Mouse (Mus musculus): ENCODE measurements at regions not wholly inside any gene's neighbourhood (a gene's known extent, or its start where the extent isn't known, plus 50 kb on each side); places are given as distances from the start of the nearest gene placed in this dataset.

- DNase-seq (ENCODE audit: low spot score in 2 of 2), result no peak
These were observed 143.3 kb upstream of the Fndc3a start for GRCm38 (mm10) chr14:72853104-72853503.

GRCm38 (mm10) chr14:72850884-72851283 is 141.1 kb upstream of the Fndc3a start:
- DNase-seq (ENCODE audit: low spot score in 2 of 2), result no peak

DNA sequence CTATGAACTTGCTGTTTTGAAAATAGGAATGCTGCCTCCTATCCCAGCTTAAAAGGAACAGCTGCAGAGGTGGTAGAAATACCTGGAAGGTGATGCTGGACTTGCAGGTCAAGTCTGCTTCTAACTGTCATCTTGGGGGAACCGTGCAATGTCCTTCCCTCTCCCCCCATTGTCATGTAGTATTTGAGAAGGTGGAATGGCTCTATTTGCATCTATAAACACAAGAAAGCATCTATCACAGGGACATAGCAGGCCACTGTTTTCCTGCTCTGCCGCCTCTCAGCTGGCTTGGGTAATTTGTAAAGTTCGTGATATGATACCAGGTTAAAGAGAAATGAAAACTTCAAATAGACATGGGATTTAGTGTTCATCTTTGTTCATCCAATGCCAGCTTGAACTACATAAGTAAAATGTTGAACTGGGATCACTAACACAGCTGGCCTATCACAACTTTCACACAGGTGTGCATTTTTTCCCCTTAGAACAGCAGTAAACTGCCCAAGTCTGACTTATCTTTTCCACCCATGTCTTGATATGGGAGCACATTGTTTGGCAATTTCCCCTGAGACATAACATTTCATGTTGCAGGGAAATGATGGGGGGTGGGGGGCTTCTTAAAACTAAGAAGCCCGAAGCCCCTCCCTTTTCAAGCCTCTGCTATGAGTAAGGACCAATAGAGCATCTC is 138.6 kb upstream of the Fndc3a start:
- DNase-seq (ENCODE audit: low spot score in 2 of 2), result no peak

- DNase-seq (ENCODE audit: low spot score in 2 of 2), result no peak
These were observed 137.7 kb upstream of the Fndc3a start for GRCm38 (mm10) chr14:72847466-72847865.

GRCm38 (mm10) chr14:72845621-72846440 is 136.0 kb upstream of the Fndc3a start:
- no peak for DNase-seq (ENCODE audit: low spot score in 2 of 2)

DNA sequence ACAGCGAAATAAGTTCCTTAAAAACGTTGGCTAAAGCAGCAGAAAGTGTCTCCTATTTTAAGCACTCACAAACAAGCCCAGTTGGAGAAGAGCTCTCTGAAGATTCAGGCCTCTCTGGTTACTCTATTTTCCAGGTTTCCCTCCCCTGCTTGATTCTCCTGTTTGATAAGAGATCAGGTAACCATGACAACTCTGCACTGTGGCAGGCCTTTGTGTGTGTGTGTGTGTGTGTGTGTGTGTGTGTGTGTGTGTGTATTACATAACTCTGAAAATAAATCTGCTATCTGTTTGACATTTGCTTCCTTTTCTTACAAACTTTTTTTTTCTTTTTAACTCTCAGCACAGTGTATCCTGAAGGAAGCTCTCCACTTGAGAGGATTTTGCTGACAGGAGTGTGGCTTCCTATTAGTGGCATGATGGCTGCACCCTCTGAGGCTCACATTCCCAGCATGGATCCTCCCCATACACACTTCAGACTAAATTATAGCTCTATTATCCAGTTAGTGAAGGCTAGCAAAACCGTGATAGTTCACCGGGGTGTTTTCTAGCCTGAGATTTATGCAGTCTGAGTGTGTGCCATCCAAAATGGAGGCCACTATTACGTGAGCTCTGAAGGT is 135.1 kb upstream of the Fndc3a start:
- DNase-seq (ENCODE audit: low spot score in 2 of 2), result peak in 1 of 2 experiments; percentile 11

GRCm38 (mm10) chr14:72841753-72842152 is 131.9 kb upstream of the Fndc3a start:
- no peak for DNase-seq (ENCODE audit: low spot score in 2 of 2)

DNA sequence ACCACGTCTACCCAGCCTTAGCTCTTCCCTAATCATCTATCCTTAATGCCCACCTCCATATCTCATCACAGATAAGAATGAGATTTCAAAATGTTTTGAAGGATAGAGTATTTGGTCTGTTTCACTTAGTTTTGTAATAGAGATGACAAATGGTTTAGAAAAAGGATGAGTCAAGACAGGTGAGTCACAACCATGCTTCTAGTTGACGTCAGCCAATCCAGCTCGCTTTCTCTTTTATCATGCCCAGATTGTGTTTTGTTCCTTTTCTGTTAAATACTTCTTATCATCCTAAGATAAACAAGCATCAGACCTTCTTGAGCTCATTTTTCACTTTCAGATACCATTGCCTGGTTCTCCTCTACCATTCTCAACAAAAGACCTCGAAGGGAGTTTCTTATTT is 125.4 kb upstream of the Fndc3a start:
- no peak for DNase-seq (ENCODE audit: low spot score in 2 of 2)

GRCm38 (mm10) chr14:72829261-72829660 is 119.5 kb upstream of the Fndc3a start:
- DNase-seq (ENCODE audit: low spot score in 2 of 2), result no peak

DNA sequence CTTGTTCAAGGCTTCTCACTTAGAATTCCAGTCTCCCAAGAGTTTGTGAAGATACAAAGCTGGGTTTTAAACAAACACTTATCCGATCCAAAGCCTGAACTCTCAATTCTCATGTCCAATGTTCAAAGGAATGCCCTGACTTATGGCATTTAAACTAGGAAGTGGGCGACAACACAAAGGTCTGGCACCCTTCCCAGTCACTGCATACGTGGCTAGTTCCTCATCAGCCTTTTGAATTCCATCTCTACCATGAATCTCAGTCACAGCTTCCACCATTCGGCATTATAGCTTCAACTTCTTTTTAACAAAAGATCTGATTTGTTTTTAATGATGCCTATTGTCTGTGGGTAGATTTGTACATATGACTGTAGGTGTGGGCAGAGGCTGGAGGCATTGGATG is 115.7 kb upstream of the Fndc3a start:
- DNase-seq (ENCODE audit: low spot score in 2 of 2), result no peak

- peak in 1 of 2 experiments; percentile 13 for DNase-seq (ENCODE audit: low spot score in 2 of 2)
These were observed 112.4 kb upstream of the Fndc3a start for GRCm38 (mm10) chr14:72822231-72822615.

DNA sequence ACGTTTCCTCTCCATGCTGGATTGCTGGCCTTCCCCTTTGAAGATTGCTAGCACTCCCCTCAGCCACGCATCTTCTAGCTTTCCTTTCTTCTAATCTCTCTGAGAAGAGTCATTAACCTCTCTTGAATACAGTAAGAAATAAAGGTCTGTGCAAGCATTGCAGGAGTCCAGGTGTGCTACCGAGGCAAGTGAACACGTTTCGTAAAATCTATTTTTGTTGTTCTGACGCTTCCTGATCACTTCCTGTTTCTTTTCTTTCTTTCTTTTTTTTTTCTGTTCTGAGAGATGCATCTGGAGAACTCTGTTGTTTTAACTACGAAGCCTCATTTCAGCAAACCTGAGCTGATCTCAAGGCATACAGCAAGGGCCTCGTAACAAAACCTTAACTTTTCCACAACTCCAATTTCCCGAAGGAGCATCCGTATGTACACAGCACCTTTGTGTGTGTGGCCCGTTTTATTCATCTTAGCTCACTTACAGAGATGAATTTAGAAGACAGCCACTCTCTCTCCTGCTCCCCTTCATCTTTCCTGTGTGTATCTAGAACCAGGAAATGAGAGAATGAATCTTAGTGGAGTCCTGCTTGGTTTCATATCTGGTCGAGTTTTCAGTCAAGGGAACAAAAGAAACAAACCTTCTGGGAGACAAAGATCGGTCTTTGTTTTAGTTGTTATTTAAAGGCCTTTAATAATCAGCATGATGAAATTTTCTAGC is 111.9 kb upstream of the Fndc3a start:
- DNase-seq (ENCODE audit: low spot score in 2 of 2), result no peak

DNA sequence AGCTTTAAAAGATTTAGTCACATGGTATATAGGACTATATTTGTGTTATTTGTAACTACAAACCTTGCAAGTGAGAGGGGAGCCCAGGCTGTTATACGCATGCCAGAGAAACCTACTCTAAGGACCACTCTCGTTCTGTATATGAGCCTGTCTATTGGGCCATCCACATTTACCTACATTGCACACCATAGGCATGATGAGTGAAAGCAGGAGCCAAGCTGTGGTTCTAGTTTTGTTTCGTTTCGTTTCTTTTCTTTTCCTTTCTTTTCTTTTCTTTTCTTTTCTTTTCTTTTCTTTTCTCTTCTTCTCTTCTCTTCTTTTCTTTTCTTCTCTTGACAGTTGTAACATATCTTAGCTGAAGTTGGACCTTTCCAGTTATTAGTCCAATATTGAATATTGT is 109.2 kb upstream of the Fndc3a start:
- no peak for DNase-seq (ENCODE audit: low spot score in 2 of 2)

- DNase-seq (ENCODE audit: low spot score in 2 of 2), result peak in 1 of 2 experiments; percentile 9
These were observed 108.0 kb upstream of the Fndc3a start for GRCm38 (mm10) chr14:72817764-72818163.

- DNase-seq (ENCODE audit: low spot score in 2 of 2), result peak; percentile 6 to 12
These were observed 107.0 kb upstream of the Fndc3a start for GRCm38 (mm10) chr14:72816847-72817246.

GRCm38 (mm10) chr14:72809138-72809537 is 99.3 kb upstream of the Fndc3a start:
- no peak for DNase-seq (ENCODE audit: low spot score in 2 of 2)

DNA sequence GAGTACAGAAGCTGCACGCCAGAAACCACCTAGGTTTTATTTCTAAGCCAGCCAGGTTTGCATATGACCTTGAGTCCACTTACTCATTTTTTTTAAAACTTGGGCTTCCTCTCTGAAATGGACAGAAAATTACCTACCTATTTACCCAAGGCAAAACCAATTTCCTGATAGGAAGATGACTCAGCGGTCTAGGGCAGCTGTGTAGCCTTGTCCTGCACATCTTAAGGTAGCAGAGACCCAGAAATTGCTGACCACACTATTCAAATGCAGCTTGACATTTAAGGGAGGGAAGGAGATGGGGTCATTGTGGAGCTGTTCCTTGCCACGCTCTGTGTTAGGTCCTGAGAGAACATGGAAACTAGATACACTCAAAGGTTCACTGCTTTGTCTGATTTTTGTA is 98.1 kb upstream of the Fndc3a start:
- no peak for DNase-seq (ENCODE audit: low spot score in 2 of 2)

DNA sequence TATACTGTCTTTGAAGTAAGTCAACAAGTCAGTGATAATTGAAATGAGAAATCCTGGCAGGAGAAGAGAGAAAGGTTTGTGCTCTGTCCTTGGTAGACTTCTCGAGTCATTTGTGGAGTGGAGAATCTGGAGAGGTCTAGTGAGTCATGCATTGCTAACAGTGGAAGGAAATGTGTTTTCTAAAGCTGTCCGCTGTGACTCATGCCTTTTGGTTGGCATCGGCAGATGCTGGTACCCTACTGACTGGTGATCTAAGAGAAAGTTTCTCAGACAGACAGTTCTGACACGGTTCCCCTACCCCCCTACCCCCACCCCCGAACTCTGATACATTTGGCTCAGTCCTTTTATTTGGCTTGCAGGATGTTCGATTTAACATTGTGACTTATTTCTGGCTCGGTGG is 97.5 kb upstream of the Fndc3a start:
- peak; percentile 39 to 50 for DNase-seq (ENCODE audit: low spot score in 2 of 2)

GRCm38 (mm10) chr14:72806598-72806997 is 96.8 kb upstream of the Fndc3a start:
- DNase-seq (ENCODE audit: low spot score in 2 of 2), result no peak

- DNase-seq (ENCODE audit: low spot score in 2 of 2), result no peak
These were observed 93.8 kb upstream of the Fndc3a start for GRCm38 (mm10) chr14:72803579-72803978.

GRCm38 (mm10) chr14:72790654-72791053 is 80.9 kb upstream of the Fndc3a start:
- peak in 1 of 2 experiments; percentile 15 for DNase-seq (ENCODE audit: low spot score in 2 of 2)

DNA sequence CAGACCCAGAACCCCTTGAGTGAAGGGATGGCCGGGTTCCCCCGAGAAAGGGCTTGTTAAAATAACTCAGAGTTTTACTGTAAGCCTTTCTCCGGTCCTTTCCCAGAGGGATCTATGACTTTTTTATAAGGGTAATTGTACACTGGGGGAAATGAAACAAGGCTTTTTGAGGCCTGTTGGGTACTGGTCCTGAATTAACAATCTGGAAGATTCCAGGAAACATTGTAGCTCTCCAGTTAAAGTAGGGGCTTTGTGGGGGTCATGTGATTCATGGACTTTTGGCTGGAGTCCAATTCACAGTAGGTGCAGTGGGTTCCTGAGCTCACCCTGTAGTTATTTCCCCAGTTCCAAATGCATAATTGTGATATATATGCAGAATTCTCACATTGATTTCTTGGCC is 77.1 kb upstream of the Fndc3a start:
- no peak for DNase-seq (ENCODE audit: low spot score in 2 of 2)
